Mouse (Mus musculus) neural tube, embryonic 13.5 days (tissue): ENCODE measurements around the gene Gpalpp1. TPM values are rescaled to one million over a fixed set of nuclear protein-coding genes. Genes with fewer than 3 reads are reported as not detected.

ENCODE experiments used
- ATAC-seq: fragments of 200-750 bp; cut with Nextera tagmentation; 2 replicates; pipeline ENCODE4 v1.8.0; 2017; ENCODE audit warnings: low read depth, mild to moderate bottlenecking, moderate TSS enrichment, moderate library complexity
- H3K27ac ChIP-seq: fragments of 300-500 bp; sonication (generic); replicated peaks from 2 replicates; pipeline ENCODE4 v1.5.1; 2015; ENCODE audit warnings: moderate library complexity, mild to moderate bottlenecking, inconsistent platforms
- H3K27me3 ChIP-seq: fragments of 300-500 bp; sonication (generic); 2 replicates; pipeline ENCODE4 v1.6.1; 2015; ENCODE audit warnings: mild to moderate bottlenecking, inconsistent platforms
- H3K36me3 ChIP-seq: fragments of 300-500 bp; sonication (generic); 2 replicates; pipeline ENCODE4 v1.6.1; 2015; ENCODE audit warnings: mild to moderate bottlenecking, inconsistent platforms
- H3K4me1 ChIP-seq: fragments of 300-500 bp; sonication (generic); replicated peaks from 2 replicates; pipeline ENCODE4 v1.6.1; 2015; ENCODE audit warnings: inconsistent platforms
- H3K4me2 ChIP-seq: fragments of 300-500 bp; sonication (generic); 2 replicates; pipeline ENCODE4 v1.6.1; 2015; ENCODE audit warnings: inconsistent platforms, mild to moderate bottlenecking, moderate library complexity
- H3K4me3 ChIP-seq: fragments of 300-500 bp; sonication (generic); 2 replicates; pipeline ENCODE4 v1.5.1; 2015; ENCODE audit warnings: mild to moderate bottlenecking, inconsistent platforms
- H3K9ac ChIP-seq: fragments of 300-500 bp; sonication (generic); 2 replicates; pipeline ENCODE4 v1.6.1; 2015; ENCODE audit warnings: moderate library complexity, mild to moderate bottlenecking, inconsistent platforms
- H3K9me3 ChIP-seq: fragments of 300-500 bp; sonication (generic); 2 replicates; pipeline ENCODE4 v1.6.1; 2016; ENCODE audit warnings: inconsistent platforms
- WGBS: fragments of 180-500 bp; shearing (Covaris S2); methylation state at CpG from one replicate; pipeline ENCODE4 v1.1.7; 2015; 5-methylcytosine and 5-hydroxymethylcytosine counted together
- polyA plus RNA-seq: library from polyadenylated mRNA; unstranded; fragments of >200 nt; fragmentation: Nextera tagmentation; extraction: Ambion mirVana; gene quantifications from 2 replicates; pipeline ENCODE4 v1.2.1, GENCODE M21; 2015

Gpalpp1 gene
- polyA plus RNA-seq, 1 experiment from 2014 or later, result 12.5 TPM

DNA sequence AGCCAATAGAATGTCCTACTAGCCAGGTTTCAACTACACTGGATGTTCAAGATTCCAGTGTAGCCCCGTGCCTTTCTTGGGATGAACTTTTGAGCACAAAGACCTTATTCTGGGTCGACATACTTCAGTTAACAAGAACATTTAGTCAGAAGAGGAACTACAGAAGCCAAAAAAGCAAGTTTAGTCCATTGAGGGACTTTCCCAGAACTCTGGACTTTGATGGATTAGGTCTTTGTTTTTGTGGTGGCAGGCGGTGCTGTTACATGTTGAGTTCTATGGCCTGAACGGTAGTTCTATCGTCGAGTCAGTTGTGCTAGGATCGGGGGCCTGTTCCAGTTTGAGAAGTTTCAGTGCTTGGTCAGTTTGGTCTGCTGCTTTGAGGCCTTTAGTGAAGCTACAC lies 58.6 kb downstream of the Gpalpp1 start:
- H3K9me3 ChIP-seq, result no peaks in the 10 kb centered on the region
- H3K9ac ChIP-seq, result no peak overlapping the region
- no peak overlapping the region for H3K4me2 ChIP-seq
- H3K4me3 ChIP-seq, result no peak overlapping the region
- 83% methylated on average over 7 of the region's 7 CpGs for WGBS
- H3K27me3 ChIP-seq, result no peaks in the 10 kb centered on the region
- peaks cover 12% of the 10 kb centered on the region for H3K4me1 ChIP-seq
- no peak overlapping the region for H3K27ac ChIP-seq
- no peak for ATAC-seq
- no peaks in the 10 kb centered on the region for H3K36me3 ChIP-seq

DNA sequence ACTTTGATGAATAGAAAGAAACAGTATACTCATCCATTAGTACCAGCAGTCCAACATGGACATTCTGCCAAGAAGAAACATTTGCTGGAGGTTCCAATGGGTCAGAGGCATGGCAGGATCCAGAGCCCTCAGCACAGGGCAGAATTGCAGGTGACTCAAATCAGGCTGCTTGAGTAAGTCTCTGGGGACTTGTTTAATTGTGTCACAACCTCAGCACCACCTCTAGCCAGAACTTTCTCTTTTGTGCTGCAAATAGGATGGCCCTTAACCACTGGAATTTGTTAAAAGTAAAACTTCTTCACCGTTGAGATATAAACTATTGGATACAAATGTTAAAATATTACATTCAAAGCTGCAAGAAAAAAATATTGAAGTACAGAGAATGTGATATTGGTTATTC lies 64.8 kb downstream of the Gpalpp1 start:
- no peaks in the 10 kb centered on the region for H3K36me3 ChIP-seq
- no peak overlapping the region for H3K27ac ChIP-seq
- 60% methylated on average over 1 of the region's 1 CpGs for WGBS
- no peak overlapping the region for H3K9ac ChIP-seq
- no peaks in the 10 kb centered on the region for H3K27me3 ChIP-seq
- H3K4me3 ChIP-seq, result no peak overlapping the region
- 0 out of 2 replicates have a peak, but pooled peaks cover 5% of the 10 kb centered on the region for H3K4me1 ChIP-seq
- no peaks in the 10 kb centered on the region for H3K9me3 ChIP-seq
- no peak for ATAC-seq
- no peak overlapping the region for H3K4me2 ChIP-seq

DNA sequence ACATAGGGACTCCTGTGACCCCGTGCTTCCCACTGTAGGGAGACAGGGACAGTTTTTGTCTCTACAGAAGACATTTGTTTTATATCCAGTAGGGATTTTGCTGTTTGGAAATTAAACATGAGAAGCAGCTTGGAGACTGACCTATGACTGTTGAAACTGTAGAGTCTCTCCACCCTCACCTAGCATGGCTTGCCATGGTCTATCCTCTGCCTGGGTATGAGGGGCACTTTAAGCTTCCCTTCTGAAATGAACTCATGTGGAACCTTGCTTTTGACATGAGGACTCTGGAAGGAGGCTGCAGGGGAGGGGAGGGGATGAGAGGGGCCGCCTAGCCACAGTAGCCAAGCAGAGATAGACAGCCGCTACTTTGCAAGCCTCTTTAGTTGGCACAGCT lies 66.4 kb downstream of the Gpalpp1 start:
- Histone ChIP-seq H3K4me2 (no peak overlapping the region), H3K9ac (0 out of 2 replicates have a peak overlapping the region, but pooled peaks have one; percentile 26), H3K27ac (no peak overlapping the region), H3K9me3 (no peaks in the 10 kb centered on the region), H3K27me3 (no peaks in the 10 kb centered on the region), H3K36me3 (no peaks in the 10 kb centered on the region), H3K4me1 (0 out of 2 replicates have a peak, but pooled peaks cover 5% of the 10 kb centered on the region), H3K4me3 (no peak overlapping the region)
- ATAC-seq, result no peak
- 69% methylated on average over 3 of the region's 3 CpGs for WGBS

DNA sequence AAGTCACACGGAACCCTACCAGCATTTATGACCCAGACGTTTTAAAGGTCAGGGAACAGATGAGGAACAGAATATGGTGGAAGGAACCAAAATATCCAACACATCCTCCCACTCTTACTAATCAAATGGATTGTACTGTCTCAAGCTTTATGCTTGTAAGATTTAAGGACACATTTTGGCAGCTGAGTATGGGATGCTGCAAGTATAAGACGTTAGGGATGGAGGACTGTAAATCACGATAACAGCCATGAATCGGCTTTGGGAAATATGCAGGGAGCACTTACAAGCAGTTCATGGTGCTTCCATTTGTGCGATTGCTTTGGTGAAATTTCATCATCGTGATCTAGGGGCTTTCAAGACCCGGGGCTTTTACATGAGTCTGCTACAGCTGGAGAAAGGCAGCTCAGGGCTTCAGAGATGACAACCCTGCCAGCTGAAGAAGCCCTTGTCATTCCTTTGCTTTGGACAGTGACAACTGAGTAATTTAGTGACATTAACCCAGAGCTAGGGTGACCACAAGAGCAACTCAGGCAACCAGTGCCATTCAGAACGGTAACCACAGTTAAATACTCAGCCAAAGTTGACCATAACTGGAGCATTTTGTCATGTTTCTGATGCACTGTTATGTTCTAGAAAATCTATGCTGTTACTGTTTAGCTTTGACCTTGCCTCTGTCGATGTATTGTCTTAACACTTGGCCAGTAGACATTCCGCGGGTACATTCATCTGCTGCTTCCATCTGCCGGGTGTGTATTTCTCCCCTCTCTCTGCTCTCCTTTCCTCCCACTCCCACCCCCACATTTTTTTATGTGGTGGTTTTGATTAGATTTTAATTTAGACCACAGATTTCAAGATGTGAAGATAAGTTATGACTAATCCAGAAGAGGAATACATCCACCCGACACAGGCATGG lies 67.1 kb downstream of the Gpalpp1 start:
- ATAC-seq, result no peak

More for the DNA sequence above, 67.1 kb downstream of the Gpalpp1 start:
- 0 out of 2 replicates have a peak overlapping the region, but pooled peaks have one; percentile 0 for H3K27ac ChIP-seq
- no peak overlapping the region for H3K9ac ChIP-seq
- 78% methylated on average over 14 of the region's 14 CpGs for WGBS
- 0 out of 2 replicates have a peak, but pooled peaks cover 5% of the 10 kb centered on the region for H3K4me1 ChIP-seq
- no peak overlapping the region for H3K4me2 ChIP-seq
- H3K9me3 ChIP-seq, result no peaks in the 10 kb centered on the region
- H3K36me3 ChIP-seq, result no peaks in the 10 kb centered on the region
- no peaks in the 10 kb centered on the region for H3K27me3 ChIP-seq
- no peak overlapping the region for H3K4me3 ChIP-seq

Other genes starting within 250 kb of the Gpalpp1 start
- gene Kctd4, start 155.8 kb downstream of the Gpalpp1 start, polyA plus RNA-seq, result 6.5 and 7.0 TPM in 2 replicates
- gene Gtf2f2, start 99.9 kb downstream of the Gpalpp1 start, polyA plus RNA-seq, result 40.1 and 43.1 TPM in 2 replicates
- 13.3 and 14.3 TPM in 2 replicates for gene Nufip1, start 131 bp upstream of the Gpalpp1 start, polyA plus RNA-seq